Mouse (Mus musculus): ENCODE measurements at regions not wholly inside any gene's neighbourhood (a gene's known extent, or its start where the extent isn't known, plus 50 kb on each side); places are given as distances from the start of the nearest gene placed in this dataset.

GRCm38 (mm10) chr1:39100492-39100891 lies 93.0 kb upstream of the Npas2 start:
- no peak for DNase-seq (ENCODE audit: low spot score in 2 of 2)

GRCm38 (mm10) chr1:39102126-39102905 lies 91.2 kb upstream of the Npas2 start:
- no peak for DNase-seq (ENCODE audit: low spot score in 2 of 2)

GRCm38 (mm10) chr1:39102989-39103910 lies 90.3 kb upstream of the Npas2 start:
- DNase-seq (ENCODE audit: low spot score in 2 of 2), result peak in 1 of 2 experiments; percentile 66

- no peak for DNase-seq (ENCODE audit: low spot score in 2 of 2)
Measured at GRCm38 (mm10) chr1:39105546-39106371, 87.8 kb upstream of the Npas2 start.

- DNase-seq (ENCODE audit: low spot score in 2 of 2), result no peak
Measured at GRCm38 (mm10) chr1:39106372-39106643, 87.2 kb upstream of the Npas2 start.

- no peak for DNase-seq (ENCODE audit: low spot score in 2 of 2)
Measured at GRCm38 (mm10) chr1:39106650-39107049, 86.9 kb upstream of the Npas2 start.

- no peak for DNase-seq (ENCODE audit: low spot score in 2 of 2)
Measured at GRCm38 (mm10) chr1:39116319-39116718, 77.2 kb upstream of the Npas2 start.

GRCm38 (mm10) chr1:39122316-39123015 lies 71.1 kb upstream of the Npas2 start:
- no peak for DNase-seq (ENCODE audit: low spot score in 2 of 2)

- no peak for DNase-seq (ENCODE audit: low spot score in 2 of 2)
Measured at GRCm38 (mm10) chr1:39123081-39123812, 70.3 kb upstream of the Npas2 start.

- no peak for DNase-seq (ENCODE audit: low spot score in 2 of 2)
Measured at GRCm38 (mm10) chr1:39123813-39124146, 69.8 kb upstream of the Npas2 start.

GRCm38 (mm10) chr1:39134521-39134920 lies 59.0 kb upstream of the Npas2 start:
- no peak for DNase-seq (ENCODE audit: low spot score in 2 of 2)

GRCm38 (mm10) chr1:39143054-39143453 lies 50.5 kb upstream of the Npas2 start:
- no peak for DNase-seq (ENCODE audit: low spot score in 2 of 2)

- no peak for DNase-seq (ENCODE audit: low spot score in 2 of 2)
Measured at GRCm38 (mm10) chr1:39143626-39144025, 49.9 kb upstream of the Npas2 start.
